Comparison of ENCODE assay signal across 8 mouse cellular contexts in the genomic region with DNA sequence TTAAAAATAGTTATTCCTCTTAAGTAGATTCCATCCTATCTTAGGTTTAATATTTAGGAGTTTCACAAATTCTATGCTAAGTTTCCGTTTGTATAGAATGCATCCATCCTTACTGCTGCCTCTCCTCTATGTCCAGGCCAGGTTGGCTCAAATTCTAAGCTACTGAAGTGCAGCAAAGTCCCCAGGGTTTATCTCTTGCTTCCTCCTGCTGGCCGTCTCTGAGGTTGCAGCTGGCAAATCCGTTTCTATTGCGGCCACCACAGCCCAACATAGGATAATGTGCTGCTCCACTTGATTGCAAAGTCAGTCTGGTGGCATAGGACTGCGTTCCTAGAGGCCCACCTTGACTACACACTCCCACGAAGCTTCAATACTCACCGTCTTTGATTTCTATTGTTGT.
DNase-seq lines count a peak whose midpoint lies in the region; ATAC-seq and TF ChIP-seq lines count a peak whose summit lies in the region.

No protein-coding gene starts in this region.

- intact Hi-C loops in left cerebral cortex, adult 2 months (cut with DNase I) = loop anchor here (5.0 to 10.0 kb wide), 2 partner anchors 1704 to 1806 kb away; no protein-coding TSS in a partner anchor

- H3K4me2 ChIP-seq in heart, embryonic 16.5 days (ENCODE audit: low read depth, low read length) = no peak overlapping the region
- H3K4me2 ChIP-seq in hindbrain, embryonic 12.5 days (replicated peaks) = no peak overlapping the region
- H3K4me2 ChIP-seq in stomach, embryonic 16.5 days (ENCODE audit: low read depth, low read length) = no peak overlapping the region

- H3K4me3 ChIP-seq in heart, embryonic 16.5 days (ENCODE audit: low read length) = no peak overlapping the region
- H3K4me3 ChIP-seq in cortical plate, adult 2 months (ENCODE audit: insufficient read depth, low read length) = no peak overlapping the region
- H3K4me3 ChIP-seq in hindbrain, embryonic 12.5 days = no peak overlapping the region
- no peak overlapping the region for H3K4me3 ChIP-seq in left cerebral cortex, adult 2 months
- H3K4me3 ChIP-seq in midbrain, embryonic 10.5 days = no peak overlapping the region
- H3K4me3 ChIP-seq in stomach, embryonic 16.5 days (replicated peaks; ENCODE audit: low read length) = no peak overlapping the region

- H3K9ac ChIP-seq in heart, embryonic 16.5 days (ENCODE audit: low read length) = no peak overlapping the region
- no peak overlapping the region for H3K9ac ChIP-seq in hindbrain, embryonic 12.5 days
- H3K9ac ChIP-seq in stomach, embryonic 16.5 days (ENCODE audit: low read length) = no peak overlapping the region

- H3K9me3 ChIP-seq in heart, embryonic 16.5 days (replicated peaks; ENCODE audit: control insufficient read depth, low read length) = no peaks in the 10 kb centered on the region
- H3K9me3 ChIP-seq in hindbrain, embryonic 12.5 days (replicated peaks) = no peaks in the 10 kb centered on the region
- H3K9me3 ChIP-seq in midbrain, embryonic 10.5 days (replicated peaks) = no peaks in the 10 kb centered on the region
- H3K9me3 ChIP-seq in stomach, embryonic 16.5 days (replicated peaks; ENCODE audit: control insufficient read depth, low read length) = no peaks in the 10 kb centered on the region

- peak; percentile 80 for TF ChIP-seq CTCF in cortical plate, adult 2 months (IDR thresholded peaks at IDR 0.05; ENCODE audit: extremely low read depth, insufficient read depth, low read length)
- peak; percentile 68 for TF ChIP-seq CTCF in left cerebral cortex, adult 2 months (IDR thresholded peaks at IDR 0.05)

- 0 out of 2 replicates have a peak, but pooled peaks have one; percentile 52 for ATAC-seq in heart, embryonic 16.5 days (replicated peaks; ENCODE audit: extremely low read depth, insufficient read depth, low FRiP score)
- ATAC-seq in hindbrain, embryonic 12.5 days (ENCODE audit: low FRiP score) = peak; percentile 56
- ATAC-seq in stomach, embryonic 16.5 days (ENCODE audit: insufficient read depth, low FRiP score) = peak; percentile 50; the same call in 1 of the 2 replicates

- no peak for DNase-seq in heart, adult 11 months
- peak; percentile 24 to 60 for DNase-seq in left cerebral cortex, adult 2 months (ENCODE audit: extremely low spot score in 1 of 2, low spot score in 2 of 2)
- peak; percentile 63 for DNase-seq in midbrain, embryonic 10.5 days (ENCODE audit: low spot score)
- no peak for DNase-seq in spleen, adult 18-20 months

- 12% methylated on average over 7 of the region's 7 CpGs for WGBS in heart, embryonic 16.5 days
- WGBS in hindbrain, embryonic 12.5 days = 18% methylated on average over 7 of the region's 7 CpGs
- 18% methylated on average over 7 of the region's 7 CpGs for WGBS in midbrain, embryonic 10.5 days
- WGBS in stomach, embryonic 16.5 days = 14% methylated on average over 7 of the region's 7 CpGs

- no peaks in the 10 kb centered on the region for H3K36me3 ChIP-seq in heart, embryonic 16.5 days (ENCODE audit: control insufficient read depth, insufficient read depth)
- H3K36me3 ChIP-seq in hindbrain, embryonic 12.5 days = no peaks in the 10 kb centered on the region
- H3K36me3 ChIP-seq in midbrain, embryonic 10.5 days = no peaks in the 10 kb centered on the region
- H3K36me3 ChIP-seq in stomach, embryonic 16.5 days (ENCODE audit: control insufficient read depth, insufficient read depth, low read length) = no peaks in the 10 kb centered on the region

- H3K27me3 ChIP-seq in heart, embryonic 16.5 days (ENCODE audit: control insufficient read depth, insufficient read depth, low read length) = no peaks in the 10 kb centered on the region
- H3K27me3 ChIP-seq in hindbrain, embryonic 12.5 days = no peaks in the 10 kb centered on the region
- H3K27me3 ChIP-seq in midbrain, embryonic 10.5 days (ENCODE audit: low read depth, poor library complexity, severe bottlenecking) = peaks cover 28% of the 10 kb centered on the region
- no peaks in the 10 kb centered on the region for H3K27me3 ChIP-seq in stomach, embryonic 16.5 days (ENCODE audit: control insufficient read depth, insufficient read depth, low read length)

- TF ChIP-seq POLR2A in cortical plate, adult 2 months (IDR thresholded peaks at IDR 0.05; ENCODE audit: extremely low read depth, insufficient read depth, low read length) = no peak

- no peak overlapping the region for H3K27ac ChIP-seq in heart, embryonic 16.5 days (ENCODE audit: low read length)
- no peak overlapping the region for H3K27ac ChIP-seq in cortical plate, adult 2 months (ENCODE audit: insufficient read depth, low read length)
- no peak overlapping the region for H3K27ac ChIP-seq in hindbrain, embryonic 12.5 days
- H3K27ac ChIP-seq in left cerebral cortex, adult 2 months = no peak overlapping the region
- no peak overlapping the region for H3K27ac ChIP-seq in midbrain, embryonic 10.5 days (replicated peaks)
- H3K27ac ChIP-seq in stomach, embryonic 16.5 days (ENCODE audit: low read length) = no peak overlapping the region

- H3K4me1 ChIP-seq in heart, embryonic 16.5 days (ENCODE audit: control insufficient read depth, insufficient read depth, low read length) = no peaks in the 10 kb centered on the region
- H3K4me1 ChIP-seq in cortical plate, adult 2 months (ENCODE audit: control insufficient read depth, insufficient read depth, low read length) = no peaks in the 10 kb centered on the region
- H3K4me1 ChIP-seq in hindbrain, embryonic 12.5 days = no peaks in the 10 kb centered on the region
- no peaks in the 10 kb centered on the region for H3K4me1 ChIP-seq in midbrain, embryonic 10.5 days
- H3K4me1 ChIP-seq in stomach, embryonic 16.5 days (ENCODE audit: control insufficient read depth, insufficient read depth, low read length) = no peaks in the 10 kb centered on the region

Comparison
In these comparisons a context has a peak if more than half of its experiments do, and no peak if none do; other contexts are left out.
1. DNase-seq: peak in left cerebral cortex, adult 2 months (2 of 2) and midbrain, embryonic 10.5 days (single experiment); none in heart, adult 11 months (single experiment) and spleen, adult 18-20 months (0 of 2).
2. Peak in every context shown above with its lines, with median percentiles within 50 percentile points of each other: ATAC-seq.